Mouse (Mus musculus) testis, adult 2 months (tissue): ENCODE data around the gene Lin7a.

Experiments used
- CTCF ChIP-seq: fragments of 200-500 bp; IDR thresholded peaks from 2 replicates; pipeline ENCODE4 v1.5.1; 2012; ENCODE audit warnings: low read depth, mild to moderate bottlenecking, inconsistent platforms, low read length, moderate library complexity; ENCODE audit not compliant: control insufficient read depth, insufficient read depth, insufficient replicate concordance
- POLR2A ChIP-seq: fragments of 200-500 bp; IDR thresholded peaks from 2 replicates; pipeline ENCODE4 v1.6.1; 2012; ENCODE audit warnings: low read depth, mild to moderate bottlenecking, inconsistent platforms, low read length, moderate library complexity; ENCODE audit not compliant: control insufficient read depth

GRCm38 (mm10) chr10:107251271-107251670 lies 20.2 kb upstream of the Lin7a start:
- TF ChIP-seq POLR2A (no peak), CTCF (no peak)
